Mouse (Mus musculus) thymus, adult 2 months (tissue): ENCODE data around the gene Rsph14.

Experiments used
- CTCF ChIP-seq: fragments of 200-500 bp; IDR thresholded peaks from 2 replicates; pipeline ENCODE4 v1.5.1; 2012; ENCODE audit warnings: mild to moderate bottlenecking, control low read depth, low read length, moderate library complexity, borderline replicate concordance; ENCODE audit not compliant: control insufficient read depth, poor library complexity, insufficient read depth; ENCODE audit errors: extremely low read depth
- POLR2A ChIP-seq: fragments of 200-500 bp; IDR thresholded peaks from 2 replicates; pipeline ENCODE4 v1.6.1; 2012; ENCODE audit warnings: mild to moderate bottlenecking, low read length, control low read depth, moderate library complexity; ENCODE audit not compliant: control insufficient read depth, poor library complexity, insufficient read depth; ENCODE audit errors: extremely low read depth

DNA sequence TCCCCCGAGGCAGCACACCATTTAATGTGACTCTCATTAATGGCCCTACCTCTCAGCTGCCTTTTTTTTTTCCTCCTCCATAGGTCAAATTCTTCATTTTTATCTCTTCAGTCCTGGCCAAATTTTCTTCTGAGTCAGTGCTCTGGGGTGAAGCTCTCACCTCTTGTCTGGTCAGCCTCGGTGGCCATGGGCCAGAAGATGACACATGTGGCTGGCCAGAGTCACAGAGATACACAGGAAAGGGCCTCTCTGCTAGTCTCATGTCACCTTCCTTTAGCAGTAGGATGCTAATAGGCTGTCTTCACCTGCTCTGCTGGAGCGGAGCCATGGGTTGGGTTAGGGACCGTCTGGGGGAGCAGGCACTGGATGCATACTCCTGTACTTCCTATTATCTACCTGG, 54.3 kb downstream of the Rsph14 start:
- TF ChIP-seq CTCF (no peak), POLR2A (no peak)
